Mouse (Mus musculus): ENCODE data around the gene Vmn1r48. TPM values are rescaled to one million over a fixed set of nuclear protein-coding genes. Genes with fewer than 3 reads are reported as not detected.
"Not testable (repeated sequence)": the region's sequence is repeated elsewhere in the genome, so short reads cannot be mapped to it uniquely, and the experiment has no call there.

Gene Vmn1r48
- polyA plus RNA-seq (2014; fragmentation: Nextera tagmentation; extraction: Ambion mirVana): not detected in 2 replicates

DNA sequence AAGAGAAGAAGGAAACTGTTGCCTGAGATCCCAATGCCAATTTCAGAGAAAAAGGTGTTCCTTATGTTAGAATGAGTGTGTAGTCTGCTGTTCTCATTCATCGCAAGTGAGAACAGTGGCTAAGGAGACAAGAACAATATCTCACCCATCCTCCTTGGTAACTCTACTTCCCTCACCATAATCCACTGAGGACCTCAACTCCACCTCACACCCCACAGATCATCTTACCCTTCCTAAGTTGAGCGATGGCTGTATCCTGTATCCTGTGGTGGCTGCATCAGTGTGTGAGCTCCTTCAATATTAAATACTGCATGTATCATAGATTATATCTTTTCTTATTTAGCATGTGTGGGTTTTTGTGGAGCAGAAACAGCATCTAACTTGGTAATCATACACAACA lies at the start of gene Vmn1r48:
Vmn1r48 (minus strand) TSS at position 101 of the 400 bp plus-strand sequence.
- not testable (repeated sequence) for H3K4me1 ChIP-seq (ENCODE audit: control insufficient read depth, insufficient read depth, low read length); H3K9me3 ChIP-seq (ENCODE audit: control insufficient read depth, low read length); H3K4me2 ChIP-seq (ENCODE audit: low read depth, low read length); H3K9ac ChIP-seq (ENCODE audit: low read depth, low read length); H3K36me3 ChIP-seq (ENCODE audit: control insufficient read depth, insufficient read depth, low read length); H3K27me3 ChIP-seq (replicated peaks; ENCODE audit: control insufficient read depth, insufficient read depth, low read length); DNase-seq (ENCODE audit: low spot score); H3K4me3 ChIP-seq (ENCODE audit: low read depth, low read length); ATAC-seq (ENCODE audit: low read depth); H3K27ac ChIP-seq (replicated peaks; ENCODE audit: low read depth, low read length)
- no CpG with 5 or more reads among the region's 2 CpGs for WGBS

DNA sequence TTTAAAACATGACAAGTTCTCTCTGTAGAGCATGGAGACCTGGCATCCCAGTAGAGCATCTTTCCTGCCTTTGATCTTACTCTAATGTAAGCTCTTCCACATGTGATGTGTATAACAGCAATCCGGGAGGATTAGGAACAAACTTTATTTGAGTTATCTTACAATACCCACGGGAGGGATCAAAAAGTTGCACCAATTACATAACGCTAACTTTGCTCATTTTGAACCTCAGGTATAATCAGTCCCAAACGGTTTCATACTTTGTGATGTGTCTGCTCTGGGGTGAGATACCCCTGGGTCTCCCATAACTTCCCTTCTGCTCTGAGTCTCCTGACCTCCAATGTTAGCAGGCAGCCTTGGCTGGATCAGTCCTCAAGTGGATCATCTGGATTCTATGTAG lies 41.8 kb upstream of the Vmn1r48 start, which contains the start of gene Vmn1r49:
Vmn1r49 (minus strand) TSS at position 101 of the 400 bp plus-strand sequence.
- Histone ChIP-seq H3K27ac (replicated peaks; ENCODE audit: low read depth, low read length) (no peak within 1 kb of the TSS), H3K4me1 (ENCODE audit: control insufficient read depth, insufficient read depth, low read length) (no peaks in the 10 kb centered on the region), H3K4me2 (ENCODE audit: low read depth, low read length) (no peak within 1 kb of the TSS), H3K27me3 (replicated peaks; ENCODE audit: control insufficient read depth, insufficient read depth, low read length) (no peaks in the 10 kb centered on the region), H3K36me3 (ENCODE audit: control insufficient read depth, insufficient read depth, low read length) (no peaks in the 10 kb centered on the region), H3K4me3 (ENCODE audit: low read depth, low read length) (no peak within 1 kb of the TSS), H3K9ac (ENCODE audit: low read depth, low read length) (no peak within 1 kb of the TSS), H3K9me3 (ENCODE audit: control insufficient read depth, low read length) (no peaks in the 10 kb centered on the region)
- ATAC-seq (ENCODE audit: low read depth): no peak
- whole genome bisulfite sequencing: 75% methylated on average over 4 of the region's 4 CpGs
- no peak for DNase-seq (ENCODE audit: low spot score)

DNA sequence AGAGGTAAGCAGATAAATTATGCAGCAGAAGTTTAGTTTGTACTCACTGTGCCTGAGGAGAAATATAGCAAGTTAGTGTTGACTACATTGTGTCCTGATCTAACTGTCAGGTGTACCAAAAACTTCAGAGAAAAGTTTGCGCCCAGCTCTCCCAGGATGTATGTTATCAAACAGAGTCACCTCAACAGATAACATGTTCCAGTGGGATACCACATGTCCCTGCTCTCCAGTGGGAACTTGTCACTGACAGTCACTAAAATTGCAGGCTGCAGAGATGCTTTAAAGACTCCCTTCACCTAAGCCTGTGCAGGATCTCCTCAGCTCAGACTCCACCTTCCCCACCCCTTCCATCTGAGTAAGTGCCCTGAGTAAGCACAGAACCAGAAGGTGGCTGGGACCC lies 20.8 kb downstream of the Vmn1r48 start, which contains the start of gene Vmn1r47:
Vmn1r47 (plus strand) TSS at position 301 of the 400 bp plus-strand sequence.
- not testable (repeated sequence) for H3K9me3 ChIP-seq (ENCODE audit: control insufficient read depth, low read length); H3K9ac ChIP-seq (ENCODE audit: low read depth, low read length); H3K27ac ChIP-seq (replicated peaks; ENCODE audit: low read depth, low read length); DNase-seq (ENCODE audit: low spot score); H3K4me3 ChIP-seq (ENCODE audit: low read depth, low read length); ATAC-seq (ENCODE audit: low read depth); H3K4me1 ChIP-seq (ENCODE audit: control insufficient read depth, insufficient read depth, low read length); H3K4me2 ChIP-seq (ENCODE audit: low read depth, low read length); H3K36me3 ChIP-seq (ENCODE audit: control insufficient read depth, insufficient read depth, low read length); H3K27me3 ChIP-seq (replicated peaks; ENCODE audit: control insufficient read depth, insufficient read depth, low read length)
- 95% methylated on average over 1 of the region's 1 CpGs for WGBS

- ATAC-seq (ENCODE audit: low read depth) (no peak), DNase-seq (ENCODE audit: low spot score) (no peak)
- no peaks in the 10 kb centered on the region for H3K4me1 ChIP-seq (ENCODE audit: control insufficient read depth, insufficient read depth, low read length)
- H3K27me3 ChIP-seq (replicated peaks; ENCODE audit: control insufficient read depth, insufficient read depth, low read length): no peaks in the 10 kb centered on the region
- no peak overlapping the region for H3K4me2 ChIP-seq (ENCODE audit: low read depth, low read length)
- no peak overlapping the region for H3K27ac ChIP-seq (replicated peaks; ENCODE audit: low read depth, low read length)
- H3K9me3 ChIP-seq (ENCODE audit: control insufficient read depth, low read length): 0 out of 2 replicates have a peak, but pooled peaks cover 9% of the 10 kb centered on the region
- H3K36me3 ChIP-seq (ENCODE audit: control insufficient read depth, insufficient read depth, low read length): no peaks in the 10 kb centered on the region
- 9% methylated on average over 1 of the region's 1 CpGs for WGBS
- H3K4me3 ChIP-seq (ENCODE audit: low read depth, low read length): no peak overlapping the region
- H3K9ac ChIP-seq (ENCODE audit: low read depth, low read length): no peak overlapping the region
Measured at GRCm38 (mm10) chr6:89985989-89986388, 50.7 kb downstream of the Vmn1r48 start.

Other genes with a start within 250 kb of the Vmn1r48 start
- gene Vmn1r42, start 160.4 kb downstream of the Vmn1r48 start, polyA plus RNA-seq (2014; fragmentation: Nextera tagmentation; extraction: Ambion mirVana): not detected in 2 replicates
- gene Vmn1r43, start 160.4 kb downstream of the Vmn1r48 start, polyA plus RNA-seq (2014; fragmentation: Nextera tagmentation; extraction: Ambion mirVana): 0.06 TPM in 1 of 2 replicates, not detected in the other
- gene Vmn1r44, start 153.2 kb downstream of the Vmn1r48 start, polyA plus RNA-seq (2014; fragmentation: Nextera tagmentation; extraction: Ambion mirVana): not detected in 2 replicates
- not detected in 2 replicates for gene Vmn1r45, start 96.2 kb downstream of the Vmn1r48 start, polyA plus RNA-seq (2014; fragmentation: Nextera tagmentation; extraction: Ambion mirVana)
- not detected in 2 replicates for gene Vmn1r46, start 67.5 kb downstream of the Vmn1r48 start, polyA plus RNA-seq (2014; fragmentation: Nextera tagmentation; extraction: Ambion mirVana)
- not detected in 2 replicates for gene Vmn1r47, start 20.7 kb downstream of the Vmn1r48 start, polyA plus RNA-seq (2014; fragmentation: Nextera tagmentation; extraction: Ambion mirVana)
- gene Vmn1r49, start 41.7 kb upstream of the Vmn1r48 start, polyA plus RNA-seq (2014; fragmentation: Nextera tagmentation; extraction: Ambion mirVana): not detected in 2 replicates
- gene Vmn1r50, start 64.6 kb upstream of the Vmn1r48 start, polyA plus RNA-seq (2014; fragmentation: Nextera tagmentation; extraction: Ambion mirVana): not detected in 2 replicates
- gene Vmn1r51, start 85.8 kb upstream of the Vmn1r48 start, polyA plus RNA-seq (2014; fragmentation: Nextera tagmentation; extraction: Ambion mirVana): 0.15 TPM in 1 of 2 replicates, not detected in the other
- gene Vmn1r52, start 138.0 kb upstream of the Vmn1r48 start, polyA plus RNA-seq (2014; fragmentation: Nextera tagmentation; extraction: Ambion mirVana): not detected in 2 replicates
- gene V1ra8, start 166.0 kb upstream of the Vmn1r48 start, polyA plus RNA-seq (2014; fragmentation: Nextera tagmentation; extraction: Ambion mirVana): not detected in 2 replicates
- not detected in 2 replicates for gene Vmn1r53, start 187.6 kb upstream of the Vmn1r48 start, polyA plus RNA-seq (2014; fragmentation: Nextera tagmentation; extraction: Ambion mirVana)
- not detected in 2 replicates for gene Vmn1r54, start 209.5 kb upstream of the Vmn1r48 start, polyA plus RNA-seq (2014; fragmentation: Nextera tagmentation; extraction: Ambion mirVana)

Measured in embryonic facial prominence, embryonic 14.5 days (tissue).